Mouse (Mus musculus) kidney, adult 9 months (tissue): Measurements from ENCODE around the gene Speer3.
"Not testable (repeated sequence)": the region's sequence is repeated elsewhere in the genome, so short reads cannot be mapped to it uniquely, and the experiment has no call there.

Experiments
- DNase-seq: peaks from one replicate; pipeline ENCODE4 v3.0.0; 2022

Speer3 gene

DNA sequence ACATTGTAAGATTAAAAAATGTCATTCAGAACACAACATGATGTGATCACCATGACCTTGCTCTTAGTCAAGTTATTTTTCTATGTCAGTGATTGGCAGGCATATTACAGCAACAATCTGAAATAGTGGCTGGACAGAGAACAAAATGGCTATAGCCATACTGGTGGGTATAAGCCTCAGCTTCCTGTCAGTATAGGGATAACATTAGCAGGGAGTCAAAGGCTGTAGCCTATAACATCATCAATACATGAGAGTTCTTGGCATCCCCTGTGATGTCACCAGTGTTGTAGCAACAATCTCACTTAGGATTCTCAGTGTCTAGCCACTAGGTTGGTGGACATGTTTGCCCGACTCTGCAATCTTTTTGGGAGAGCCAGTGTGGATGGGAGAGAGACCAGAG lies at the start of gene Speer3:
Gene Speer3, plus strand, starts transcription at position 301 of the 400 bp plus-strand sequence.
- no peak for DNase-seq

DNA sequence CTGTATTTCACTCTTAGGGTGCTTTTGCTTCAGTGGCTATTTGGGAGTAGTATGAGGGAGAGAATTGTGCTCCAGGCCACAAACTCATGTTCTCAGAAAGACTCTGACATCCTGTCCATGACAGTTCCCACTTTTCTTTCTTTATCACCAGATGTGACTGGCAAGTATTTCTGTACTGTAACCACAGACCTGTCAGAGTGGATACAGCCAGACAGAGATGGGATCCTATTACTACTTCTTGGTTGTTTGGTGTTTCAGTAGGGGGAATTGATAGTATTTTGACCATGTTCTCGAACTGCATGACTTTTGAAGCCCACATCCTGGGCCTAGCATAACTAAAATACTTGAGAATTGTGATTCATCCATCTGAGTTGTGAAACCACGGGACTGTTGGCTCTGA lies 19.1 kb downstream of the Speer3 start:
- DNase-seq: not testable (repeated sequence)

DNA sequence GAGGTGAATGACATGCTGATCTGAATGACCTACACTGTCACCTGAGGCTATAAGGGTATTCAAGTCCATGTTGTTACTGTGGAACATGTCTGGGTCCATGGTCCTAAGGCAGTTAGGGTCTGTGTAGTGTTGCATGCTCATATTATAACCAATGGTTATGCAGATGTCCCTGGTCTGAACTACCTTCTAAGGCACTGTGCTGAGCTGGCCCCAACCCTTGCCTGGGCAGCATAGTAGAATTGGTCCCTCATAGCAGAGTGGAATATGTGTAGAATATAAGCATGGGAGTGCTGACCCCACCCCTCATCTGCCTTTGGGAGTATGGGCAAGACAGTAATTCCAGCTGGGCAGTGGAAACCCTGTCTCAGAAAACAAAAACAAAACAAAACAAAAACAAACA lies 33.7 kb downstream of the Speer3 start:
- DNase-seq: no peak

DNA sequence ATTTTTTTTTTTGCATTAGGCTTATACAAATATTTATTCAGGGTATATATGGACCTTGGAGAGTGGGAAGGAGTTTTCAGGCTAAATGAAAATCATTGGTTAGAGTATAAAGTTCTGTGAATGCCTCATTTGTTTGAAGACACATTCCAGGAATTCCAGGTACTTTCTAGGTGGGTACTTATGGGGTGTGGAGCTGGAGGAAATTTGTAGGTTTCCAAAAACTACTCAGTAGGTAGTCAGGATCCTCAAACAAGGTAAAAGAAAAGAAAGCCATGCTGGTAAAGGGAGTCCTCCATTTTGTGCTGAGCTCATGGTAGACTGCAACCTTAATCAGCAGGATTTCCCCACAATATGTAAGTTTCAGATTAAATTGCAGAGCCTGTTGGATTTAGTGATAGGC lies 35.3 kb downstream of the Speer3 start:
- DNase-seq: no peak

DNA sequence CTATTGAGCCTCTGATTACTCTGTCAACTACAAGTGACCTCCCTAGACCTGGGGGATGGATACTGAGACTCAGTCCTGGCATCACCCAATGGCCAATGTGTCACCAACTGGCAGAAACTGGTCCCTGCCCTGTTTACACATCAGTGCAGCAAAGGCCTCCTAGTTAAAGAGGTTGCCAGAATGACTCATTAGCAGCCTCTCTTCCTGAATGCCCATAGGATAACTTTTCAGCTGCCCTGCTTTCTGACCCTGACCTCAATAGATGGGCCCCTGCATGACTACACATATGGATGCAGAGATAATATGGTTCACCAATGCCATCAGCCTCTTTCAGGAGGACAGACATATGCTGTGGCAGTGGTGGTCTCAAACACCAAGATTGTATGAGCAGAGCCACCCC lies 52.9 kb downstream of the Speer3 start:
- DNase-seq: no peak
